Mouse (Mus musculus) hindbrain, embryonic 16.5 days (tissue): ENCODE data around the gene Gsg1l. TPM values are rescaled to one million over a fixed set of nuclear protein-coding genes. Genes with fewer than 3 reads are reported as not detected.

Experiments
- ATAC-seq: fragments of 200-750 bp; cut with Nextera tagmentation; 2 replicates; pipeline ENCODE4 v1.8.0; 2017; ENCODE audit warnings: moderate TSS enrichment, moderate library complexity
- H3K27ac ChIP-seq: fragments of 300-500 bp; sonication (generic); 2 replicates; pipeline ENCODE4 v1.5.1; 2014; ENCODE audit warnings: low read depth, mild to moderate bottlenecking, control low read depth, low read length, moderate library complexity
- H3K27me3 ChIP-seq: fragments of 300-500 bp; sonication (generic); replicated peaks from 2 replicates; pipeline ENCODE4 v1.6.1; 2014; ENCODE audit warnings: low read length; ENCODE audit not compliant: control insufficient read depth, insufficient read depth
- H3K36me3 ChIP-seq: fragments of 300-500 bp; sonication (generic); 2 replicates; pipeline ENCODE4 v1.6.1; 2014; ENCODE audit warnings: mild to moderate bottlenecking, low read length, moderate library complexity, mixed read lengths; ENCODE audit not compliant: control insufficient read depth, insufficient read depth
- H3K4me1 ChIP-seq: fragments of 300-500 bp; sonication (generic); 2 replicates; pipeline ENCODE4 v1.6.1; 2014; ENCODE audit warnings: low read depth, low read length; ENCODE audit not compliant: control insufficient read depth, insufficient read depth
- H3K4me2 ChIP-seq: fragments of 300-500 bp; sonication (generic); 2 replicates; pipeline ENCODE4 v1.6.1; 2014; ENCODE audit warnings: mild to moderate bottlenecking, low read length, control low read depth, moderate library complexity
- H3K4me3 ChIP-seq: fragments of 300-500 bp; sonication (generic); 2 replicates; pipeline ENCODE4 v1.5.1; 2014; ENCODE audit warnings: mild to moderate bottlenecking, low read length, control low read depth, moderate library complexity
- H3K9ac ChIP-seq: fragments of 300-500 bp; sonication (generic); 2 replicates; pipeline ENCODE4 v1.6.1; 2014; ENCODE audit warnings: low read depth, mild to moderate bottlenecking, control low read depth, low read length, moderate library complexity
- H3K9me3 ChIP-seq: fragments of 300-500 bp; sonication (generic); 2 replicates; pipeline ENCODE4 v1.6.1; 2014; ENCODE audit warnings: mild to moderate bottlenecking, low read length, moderate library complexity; ENCODE audit not compliant: control insufficient read depth
- WGBS: fragments of 180-500 bp; shearing (Covaris S2); extraction: QIAGEN DNeasy Blood & Tissue Kit; methylation state at CpG from one replicate; pipeline ENCODE4 v1.1.7; 2014; 5-methylcytosine and 5-hydroxymethylcytosine counted together
- polyA plus RNA-seq: library from polyadenylated mRNA; unstranded; fragments of >200 nt; fragmentation: Nextera tagmentation; extraction: Ambion mirVana; gene quantifications from 2 replicates; pipeline ENCODE4 v1.2.1, GENCODE M21; 2015

The Gsg1l gene
- polyA plus RNA-seq, 1 experiment from 2014 or later = 16.9 TPM

GRCm38 (mm10) chr7:125972174-125972672 lies 110.0 kb downstream of the Gsg1l start:
- ATAC-seq = peak; percentile 18; the same call in 1 of the 2 replicates
- H3K4me1 ChIP-seq = peaks cover 12% of the 10 kb centered on the region
- no peaks in the 10 kb centered on the region for H3K36me3 ChIP-seq
- H3K9ac ChIP-seq = no peak overlapping the region
- 46% methylated on average over 7 of the region's 7 CpGs for WGBS
- no peaks in the 10 kb centered on the region for H3K27me3 ChIP-seq
- H3K4me2 ChIP-seq = no peak overlapping the region
- no peaks in the 10 kb centered on the region for H3K9me3 ChIP-seq
- no peak overlapping the region for H3K4me3 ChIP-seq
- H3K27ac ChIP-seq = peak overlapping the region; percentile 32; the same call in 1 of the 2 replicates

- Histone ChIP-seq H3K4me3 (no peak overlapping the region), H3K27ac (no peak overlapping the region), H3K4me1 (peaks cover 20% of the 10 kb centered on the region), H3K27me3 (no peaks in the 10 kb centered on the region), H3K9ac (no peak overlapping the region), H3K4me2 (no peak overlapping the region), H3K9me3 (no peaks in the 10 kb centered on the region), H3K36me3 (no peaks in the 10 kb centered on the region)
- WGBS = 77% methylated on average over 3 of the region's 3 CpGs
- no peak for ATAC-seq
These were observed 113.1 kb downstream of the Gsg1l start for GRCm38 (mm10) chr7:125969076-125969475.

DNA sequence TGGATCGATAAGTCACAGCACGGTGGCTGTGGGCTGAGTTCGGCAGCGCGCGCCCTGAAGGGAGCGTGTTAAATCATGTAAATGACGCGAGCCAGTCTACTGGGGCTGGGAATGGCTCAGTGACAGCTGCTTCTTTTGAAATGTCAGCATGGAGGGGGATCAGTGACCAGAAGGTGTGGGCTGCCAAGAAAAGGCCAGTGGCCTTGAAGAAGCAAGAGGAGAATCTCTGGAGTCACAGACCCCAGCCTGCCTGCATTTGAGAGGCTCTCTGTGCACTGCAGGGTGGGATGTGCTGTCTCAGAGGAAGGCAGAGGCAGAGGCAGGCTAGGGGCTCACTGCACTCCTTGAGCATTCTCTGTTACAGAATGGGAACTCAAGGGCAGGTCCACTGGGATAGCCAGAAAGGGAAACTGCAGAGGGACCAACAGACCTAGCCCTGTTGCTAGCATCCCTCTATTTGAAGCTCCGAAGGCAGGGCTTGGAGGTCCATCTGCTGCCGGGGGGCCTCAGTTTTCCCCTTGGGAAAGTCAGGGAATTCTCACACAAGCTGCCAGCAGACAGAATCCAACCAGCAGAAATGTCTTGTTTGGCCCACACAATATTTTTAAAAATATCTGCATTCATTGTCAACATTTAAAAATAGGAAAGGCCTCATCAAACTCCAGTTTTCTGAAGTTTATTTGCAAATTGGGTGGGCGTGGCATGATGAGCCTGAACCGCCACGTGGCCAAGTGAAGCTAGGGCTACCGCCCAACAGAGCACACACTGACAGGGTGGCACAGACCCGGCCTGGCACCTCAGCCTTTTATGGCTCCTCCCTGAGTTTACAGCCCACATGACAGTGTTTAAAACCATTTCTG lies 115.6 kb downstream of the Gsg1l start:
- Histone ChIP-seq H3K36me3 (no peaks in the 10 kb centered on the region), H3K27ac (no peak overlapping the region), H3K9me3 (no peaks in the 10 kb centered on the region), H3K9ac (no peak overlapping the region), H3K4me1 (peaks cover 9% of the 10 kb centered on the region; the same call in 1 of the 2 replicates), H3K4me3 (no peak overlapping the region), H3K4me2 (no peak overlapping the region), H3K27me3 (no peaks in the 10 kb centered on the region)
- 30% methylated on average over 16 of the region's 16 CpGs for WGBS
- ATAC-seq = peak; percentile 25; the same call in 1 of the 2 replicates

DNA sequence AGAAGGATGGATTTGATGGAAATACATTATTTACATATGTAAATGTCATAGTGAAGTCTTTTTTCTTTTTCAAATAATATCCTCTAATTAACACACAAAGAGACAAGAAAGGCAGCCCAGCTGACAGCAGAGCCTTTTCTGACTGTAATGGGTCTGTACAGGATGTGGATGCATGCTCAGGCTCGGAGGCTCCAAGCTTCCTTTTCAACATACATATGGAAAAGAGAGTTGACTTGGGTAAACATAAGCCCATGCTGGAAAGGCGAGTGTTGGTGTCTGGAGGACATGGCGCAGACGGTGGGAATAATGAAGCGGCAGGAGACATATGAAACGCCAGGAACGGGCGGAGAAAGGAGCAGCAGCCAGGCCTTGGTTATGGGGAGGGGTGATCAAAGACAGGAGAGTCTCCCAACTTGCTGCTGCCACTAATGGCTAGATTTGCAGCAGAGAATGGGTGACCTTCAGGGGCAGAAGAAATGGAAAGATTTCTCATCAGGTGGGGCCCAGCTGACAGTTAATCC lies 118.1 kb downstream of the Gsg1l start:
- 54% methylated on average over 8 of the region's 8 CpGs for WGBS
- Histone ChIP-seq H3K4me3 (no peak overlapping the region), H3K9ac (no peak overlapping the region), H3K4me1 (peaks cover 9% of the 10 kb centered on the region; the same call in 1 of the 2 replicates), H3K36me3 (no peaks in the 10 kb centered on the region), H3K27ac (no peak overlapping the region), H3K27me3 (no peaks in the 10 kb centered on the region; the same call in 1 of the 2 replicates), H3K4me2 (no peak overlapping the region), H3K9me3 (no peaks in the 10 kb centered on the region)
- ATAC-seq = no peak

DNA sequence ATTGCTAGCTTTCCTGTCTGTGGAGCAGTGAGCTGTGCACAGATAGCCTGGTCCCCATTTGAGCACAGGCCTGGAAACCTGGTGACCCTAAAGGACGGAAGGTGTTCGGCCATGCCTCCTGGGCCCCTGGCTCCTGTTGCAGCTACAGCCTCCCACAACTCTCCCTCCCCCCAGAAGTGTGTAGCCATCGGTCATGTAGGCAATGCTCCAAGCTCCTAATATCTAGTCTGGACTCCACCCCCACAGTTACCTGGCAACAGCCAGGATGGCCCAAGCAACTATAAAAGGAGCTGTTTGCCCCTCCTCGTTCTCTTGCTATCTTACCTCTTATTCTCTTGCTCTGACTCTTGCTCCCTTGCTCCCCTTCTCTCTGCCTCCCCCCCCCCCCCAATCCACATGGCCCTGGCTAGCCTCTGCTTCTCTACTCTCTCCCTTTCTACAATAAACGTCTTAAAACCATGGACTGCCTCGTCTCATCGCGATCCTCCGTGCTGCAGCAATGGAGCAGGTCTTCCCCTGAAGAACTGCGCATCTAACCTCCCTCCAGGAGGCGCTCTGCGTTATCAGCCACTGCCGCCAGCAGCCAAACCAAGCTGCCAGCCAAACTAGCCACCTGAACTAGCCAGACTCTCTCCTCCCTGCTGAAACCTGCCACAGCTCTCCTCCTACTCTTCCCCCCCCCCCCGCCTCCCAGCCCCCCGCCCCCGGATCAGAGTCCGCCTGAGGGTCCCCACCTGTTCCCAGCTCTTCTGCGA lies 122.7 kb downstream of the Gsg1l start:
- Histone ChIP-seq H3K4me2 (no peak overlapping the region), H3K36me3 (no peaks in the 10 kb centered on the region), H3K27ac (no peak overlapping the region), H3K4me3 (no peak overlapping the region), H3K9me3 (no peaks in the 10 kb centered on the region), H3K9ac (no peak overlapping the region), H3K27me3 (no peaks in the 10 kb centered on the region; the same call in 1 of the 2 replicates), H3K4me1 (peaks cover 12% of the 10 kb centered on the region)
- 50% methylated on average over 18 of the region's 18 CpGs for WGBS
- no peak for ATAC-seq

GRCm38 (mm10) chr7:125958856-125959255 lies 123.4 kb downstream of the Gsg1l start:
- H3K4me2 ChIP-seq = no peak overlapping the region
- ATAC-seq = no peak
- H3K4me1 ChIP-seq = peaks cover 12% of the 10 kb centered on the region
- H3K4me3 ChIP-seq = no peak overlapping the region
- no peaks in the 10 kb centered on the region; the same call in 1 of the 2 replicates for H3K27me3 ChIP-seq
- no peak overlapping the region for H3K9ac ChIP-seq
- H3K9me3 ChIP-seq = no peaks in the 10 kb centered on the region
- H3K27ac ChIP-seq = no peak overlapping the region
- H3K36me3 ChIP-seq = no peaks in the 10 kb centered on the region
- WGBS = 91% methylated on average over 5 of the region's 5 CpGs

- 41% methylated on average over 5 of the region's 5 CpGs for WGBS
- Histone ChIP-seq H3K9ac (no peak overlapping the region), H3K4me2 (no peak overlapping the region), H3K9me3 (no peaks in the 10 kb centered on the region), H3K27ac (peak overlapping the region; percentile 11), H3K36me3 (no peaks in the 10 kb centered on the region), H3K27me3 (no peaks in the 10 kb centered on the region), H3K4me3 (no peak overlapping the region), H3K4me1 (peaks cover 12% of the 10 kb centered on the region)
- ATAC-seq = no peak; the same call in 1 of the 2 replicates
These were observed 127.2 kb downstream of the Gsg1l start for GRCm38 (mm10) chr7:125954994-125955393.

DNA sequence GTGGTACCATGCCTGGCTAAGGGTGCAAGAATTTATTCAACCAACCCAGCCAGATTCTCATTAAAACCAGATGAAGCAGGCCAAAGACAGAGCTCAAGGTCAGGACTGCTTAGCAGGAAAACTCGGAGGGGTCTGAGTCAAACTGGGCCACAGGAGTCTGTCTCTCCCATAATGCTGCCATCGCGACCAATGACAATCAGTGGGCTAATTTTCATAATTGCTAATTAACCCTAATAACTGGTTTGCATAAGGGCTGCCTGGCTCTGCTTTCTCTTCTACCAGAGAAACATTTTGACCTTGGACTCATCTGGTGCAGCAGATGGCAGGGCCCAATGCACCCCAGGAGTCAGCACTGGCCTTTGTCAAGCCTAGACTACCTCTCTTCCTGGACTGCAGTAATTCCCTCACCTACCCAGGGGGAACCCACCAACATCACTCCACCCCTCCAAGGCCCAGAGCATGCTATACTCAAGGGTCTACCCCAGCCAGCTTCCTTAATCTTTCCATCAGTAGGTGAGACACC lies 127.8 kb downstream of the Gsg1l start:
- no peak overlapping the region for H3K9ac ChIP-seq
- ATAC-seq = no peak
- no peaks in the 10 kb centered on the region for H3K36me3 ChIP-seq
- H3K4me1 ChIP-seq = peaks cover 12% of the 10 kb centered on the region
- H3K27ac ChIP-seq = peak overlapping the region; percentile 19
- no peak overlapping the region for H3K4me2 ChIP-seq
- 47% methylated on average over 3 of the region's 3 CpGs for WGBS
- H3K9me3 ChIP-seq = no peaks in the 10 kb centered on the region
- no peak overlapping the region for H3K4me3 ChIP-seq
- no peaks in the 10 kb centered on the region for H3K27me3 ChIP-seq
